Mouse (Mus musculus) heart, postnatal 0 days (tissue): ENCODE measurements around the gene Wwc1.

ENCODE experiments used
- CTCF ChIP-seq: IDR thresholded peaks from 2 replicates; pipeline ENCODE4 v1.5.1; 2016; ENCODE audit warnings: antibody characterized with exemption, control low read depth, low read depth
- EP300 ChIP-seq: IDR thresholded peaks from 2 replicates; pipeline ENCODE4 v1.6.1; 2016; ENCODE audit warnings: antibody characterized with exemption, low read depth

GRCm38 (mm10) chr11:35925592-35925991 is 54.7 kb downstream of the Wwc1 start:
- TF ChIP-seq CTCF (no peak), EP300 (no peak)
